Mouse (Mus musculus) embryo, embryonic 10.5 days (tissue): ENCODE data around the gene Irf2.
A peak's percentile ranks its signal among the peaks of the same experiment; 100 is the strongest.

Experiments
- DNase-seq: peaks from one replicate; pipeline ENCODE4 v3.0.0-alpha.2; 2015; ENCODE audit warnings: low spot score

Irf2 gene

GRCm38 (mm10) chr8:46843855-46844254 is 104.3 kb downstream of the Irf2 start:
- DNase-seq, result no peak

GRCm38 (mm10) chr8:46844371-46844973 is 104.9 kb downstream of the Irf2 start:
- DNase-seq, result no peak

- DNase-seq, result no peak
Observed at GRCm38 (mm10) chr8:46844974-46845774, 105.6 kb downstream of the Irf2 start.

GRCm38 (mm10) chr8:46845891-46846290 is 106.4 kb downstream of the Irf2 start:
- DNase-seq, result no peak

- no peak for DNase-seq
Observed at GRCm38 (mm10) chr8:46846893-46847292, 107.4 kb downstream of the Irf2 start.

- DNase-seq, result no peak
Observed at GRCm38 (mm10) chr8:46848011-46848641, 108.6 kb downstream of the Irf2 start.

GRCm38 (mm10) chr8:46848931-46849330 is 109.4 kb downstream of the Irf2 start:
- peak; percentile 24 for DNase-seq

GRCm38 (mm10) chr8:46849458-46849857 is 109.9 kb downstream of the Irf2 start:
- DNase-seq, result no peak

GRCm38 (mm10) chr8:46850258-46850897 is 110.8 kb downstream of the Irf2 start:
- DNase-seq, result no peak

GRCm38 (mm10) chr8:46851560-46851959 is 112.0 kb downstream of the Irf2 start:
- DNase-seq, result no peak

GRCm38 (mm10) chr8:46852377-46852776 is 112.8 kb downstream of the Irf2 start:
- DNase-seq, result no peak

GRCm38 (mm10) chr8:46859164-46859846 is 119.8 kb downstream of the Irf2 start:
- peak; percentile 29 for DNase-seq

- no peak for DNase-seq
Observed at GRCm38 (mm10) chr8:46859847-46860167, 120.3 kb downstream of the Irf2 start.

GRCm38 (mm10) chr8:46862508-46862907 is 123.0 kb downstream of the Irf2 start:
- no peak for DNase-seq

- no peak for DNase-seq
Observed at GRCm38 (mm10) chr8:46865428-46865827, 125.9 kb downstream of the Irf2 start.

- DNase-seq, result no peak
Observed at GRCm38 (mm10) chr8:46867440-46867839, 127.9 kb downstream of the Irf2 start.

- no peak for DNase-seq
Observed at GRCm38 (mm10) chr8:46868346-46869065, 129.0 kb downstream of the Irf2 start.

GRCm38 (mm10) chr8:46869521-46869925 is 130.0 kb downstream of the Irf2 start:
- no peak for DNase-seq

GRCm38 (mm10) chr8:46871086-46871485 is 131.6 kb downstream of the Irf2 start:
- no peak for DNase-seq

GRCm38 (mm10) chr8:46875615-46876293 is 136.2 kb downstream of the Irf2 start:
- DNase-seq, result no peak

- no peak for DNase-seq
Observed at GRCm38 (mm10) chr8:46881348-46881747, 141.8 kb downstream of the Irf2 start.
